Mouse (Mus musculus) left cerebral cortex, adult 18-20 months (tissue): ENCODE results near the gene Tmem8. TPM values are rescaled to one million over a fixed set of nuclear protein-coding genes. Genes with fewer than 3 reads are reported as not detected.

Experiments
- DNase-seq, 2 experiments: peaks; one replicate each; pipeline ENCODE4 v3.0.0; 2021 to 2022; ENCODE audit warnings: low spot score in 2 of 2, mixed read lengths in 1 of 2
- total RNA-seq, 2 experiments: library from RNA; stranded (reverse); gene quantifications; 2 replicates each; pipeline ENCODE4 v1.2.3; 2021

Tmem8 gene
- total RNA-seq, 2 experiments from 2014 or later = 13.8 to 14.0 TPM

DNA sequence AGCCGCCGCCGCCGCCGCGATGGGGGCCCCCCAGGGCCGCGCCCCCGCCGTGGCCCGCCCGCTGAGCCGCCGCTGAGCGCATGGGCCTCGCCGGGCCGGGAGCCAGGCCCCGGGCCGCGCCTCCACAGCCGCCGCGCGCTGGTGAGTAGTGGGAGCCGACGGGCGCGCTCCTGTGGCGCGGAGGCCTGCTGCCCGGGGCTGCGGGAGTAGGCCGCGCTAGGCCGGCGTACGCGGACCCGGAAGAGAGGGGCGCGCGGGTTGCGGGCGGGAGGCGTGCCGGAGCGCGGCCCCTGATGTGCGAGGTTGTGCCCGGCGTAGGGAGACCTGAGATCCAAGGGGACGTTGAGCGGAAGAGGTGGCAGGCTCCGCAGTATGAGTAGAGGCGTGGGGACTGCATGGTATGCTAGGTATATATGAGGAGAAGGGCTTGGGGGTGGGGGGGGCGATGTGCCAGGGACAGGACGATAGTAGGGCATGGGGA is 25.8 kb downstream of the Tmem8 start:
- peak; percentile 22 to 54 for DNase-seq

DNA sequence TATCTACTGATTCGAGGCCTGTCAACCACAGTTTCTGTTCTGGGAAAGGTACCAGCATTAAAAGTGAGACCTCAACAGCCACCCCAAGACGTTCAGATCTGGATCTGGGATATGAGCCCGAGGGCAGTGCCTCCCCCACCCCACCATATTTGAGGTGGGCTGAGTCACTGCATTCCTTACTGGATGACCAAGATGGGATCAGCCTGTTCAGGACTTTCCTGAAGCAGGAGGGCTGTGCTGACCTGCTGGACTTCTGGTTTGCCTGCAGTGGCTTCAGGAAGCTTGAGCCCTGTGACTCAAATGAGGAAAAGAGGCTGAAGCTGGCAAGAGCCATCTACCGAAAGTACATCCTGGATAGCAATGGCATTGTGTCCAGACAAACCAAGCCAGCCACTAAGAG is 29.7 kb downstream of the Tmem8 start:
- DNase-seq = no peak

DNA sequence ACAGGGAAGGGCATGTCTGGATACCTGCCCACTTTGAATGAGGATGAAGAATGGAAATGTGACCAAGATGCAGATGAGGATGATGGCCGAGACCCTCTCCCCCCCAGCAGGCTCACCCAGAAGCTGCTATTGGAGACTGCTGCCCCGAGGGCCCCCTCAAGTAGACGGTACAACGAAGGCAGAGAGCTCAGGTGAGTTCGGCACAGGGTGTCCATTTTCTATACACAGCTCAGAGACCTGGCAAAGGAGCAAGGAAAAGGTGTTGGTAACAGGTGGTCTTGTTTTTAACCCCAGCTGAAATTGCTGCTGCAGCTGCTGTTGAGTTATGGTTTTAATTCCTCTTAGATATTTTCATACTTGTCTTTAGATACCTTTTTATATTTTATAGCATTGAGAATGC is 30.3 kb downstream of the Tmem8 start:
- DNase-seq = no peak

DNA sequence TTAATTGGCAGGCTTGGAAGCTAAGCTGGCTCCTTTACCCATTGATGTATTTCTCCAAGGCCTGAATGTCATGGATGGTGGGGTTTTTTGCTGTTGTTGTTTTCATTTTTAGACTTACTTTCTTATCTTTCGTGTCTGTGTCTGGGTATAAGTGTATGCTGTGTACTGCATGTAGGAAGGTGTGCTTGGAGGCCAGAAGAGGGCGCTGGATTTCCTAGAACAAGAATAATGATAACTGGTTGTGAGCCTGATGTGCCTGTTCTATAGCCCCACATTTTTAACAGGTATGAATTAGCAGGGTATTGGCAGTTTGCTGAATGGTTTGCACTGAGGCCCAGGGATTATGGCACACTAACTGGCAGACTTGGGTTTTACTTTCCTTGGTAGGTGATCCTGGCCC is 36.0 kb downstream of the Tmem8 start:
- DNase-seq = no peak

DNA sequence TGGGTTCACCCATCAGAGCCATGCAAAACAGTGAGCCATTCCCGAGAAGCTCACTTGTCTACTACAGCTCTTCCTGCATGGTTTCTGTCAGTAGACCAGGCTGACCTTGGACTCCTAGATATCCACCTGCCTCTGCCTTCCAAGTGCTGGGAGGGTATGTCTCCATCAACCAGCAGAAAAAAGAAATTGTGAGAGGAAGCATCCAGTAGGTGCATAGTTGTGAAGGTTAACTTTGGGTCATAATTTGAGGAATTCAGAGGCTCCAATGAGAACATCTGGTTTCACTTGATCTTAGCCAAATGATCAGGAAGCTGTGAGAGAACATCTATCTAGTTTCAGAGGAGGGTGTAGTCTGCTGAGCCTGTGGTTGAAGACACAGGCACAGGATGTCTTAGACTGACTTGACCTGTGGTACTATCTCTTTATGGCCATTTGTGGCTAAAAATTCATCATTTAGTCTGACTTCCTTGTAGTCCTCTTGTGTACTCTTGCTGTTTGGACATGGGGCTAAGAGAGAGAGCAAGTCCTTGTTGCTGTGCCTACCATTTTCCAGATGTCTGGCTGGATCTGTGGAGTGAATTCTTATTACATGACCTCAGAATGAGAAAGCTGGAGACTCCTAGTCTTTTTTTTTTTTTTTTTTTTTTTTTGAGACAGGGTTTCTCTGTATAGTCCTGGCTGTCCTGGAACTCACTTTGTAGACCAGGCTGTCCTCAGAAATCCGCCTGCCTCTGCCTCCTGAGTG is 39.0 kb downstream of the Tmem8 start:
- DNase-seq = no peak

DNA sequence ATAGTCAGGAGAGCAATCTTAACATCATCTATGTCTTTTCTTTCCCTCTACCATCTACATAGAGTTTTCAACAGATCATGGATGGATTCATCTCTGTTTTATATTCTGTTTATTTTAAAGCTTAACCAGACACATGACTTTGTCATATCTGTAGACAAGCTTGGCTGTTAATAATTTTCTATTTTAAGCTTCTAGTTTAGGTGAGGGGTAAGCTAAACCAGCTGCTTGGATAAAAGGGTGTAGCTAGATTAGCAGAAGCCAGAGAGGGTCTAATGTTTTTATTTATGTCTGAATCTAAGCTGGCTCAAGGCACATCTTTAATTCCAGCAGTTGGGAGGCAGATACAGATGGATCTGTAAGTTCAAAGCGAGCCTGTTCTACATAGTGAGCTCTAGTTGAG is 49.6 kb downstream of the Tmem8 start:
- DNase-seq = no peak

DNA sequence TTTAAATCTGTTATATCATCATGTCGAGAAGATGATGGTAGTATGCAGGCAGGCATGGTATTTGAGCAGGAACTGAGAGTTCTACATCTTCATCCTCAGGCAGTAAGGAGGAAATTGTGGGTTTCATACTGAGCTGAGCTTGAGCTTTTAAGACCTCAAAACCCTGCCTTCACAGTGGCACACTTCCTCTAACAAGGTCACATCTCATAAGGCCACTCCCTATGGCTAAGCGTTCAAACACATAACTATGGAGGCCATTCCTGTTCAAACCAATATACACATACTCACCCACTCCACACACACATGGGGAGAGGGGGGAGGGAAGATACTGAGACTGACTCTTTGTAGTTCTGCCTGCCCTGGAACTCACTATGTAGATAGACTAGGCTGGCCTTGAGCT is 54.9 kb downstream of the Tmem8 start:
- no peak for DNase-seq

Other genes starting within 250 kb of the Tmem8 start
- 10 to 100 TPM; 20.0 to 25.6 TPM for gene Mcrip2, start 244.5 kb upstream of the Tmem8 start, total RNA-seq
- gene Mettl26, start 238.2 kb upstream of the Tmem8 start, total RNA-seq = 10 to 100 TPM; 38.7 to 40.2 TPM
- 1 to 10 TPM; 1.4 to 1.7 TPM for gene Wfikkn1, start 232.4 kb upstream of the Tmem8 start, total RNA-seq
- 10 to 100 TPM; 41.2 TPM for gene Rab40c, start 193.6 kb upstream of the Tmem8 start, total RNA-seq
- gene Pigq, start 168.4 kb upstream of the Tmem8 start, total RNA-seq = 100 to 1,000 TPM; 103 to 113 TPM
- under 1 TPM; 0.54 to 0.98 TPM for gene Nhlrc4, start 168.3 kb upstream of the Tmem8 start, total RNA-seq
- gene A930017K11Rik, start 160.7 kb upstream of the Tmem8 start, total RNA-seq = under 1 TPM; 0.37 to 0.65 TPM
- 10 to 100 TPM; 50.6 to 51.4 TPM for gene Capn15, start 127.5 kb upstream of the Tmem8 start, total RNA-seq
- 10 to 100 TPM; 97.8 to 98.4 TPM for gene Rab11fip3, start 43.7 kb upstream of the Tmem8 start, total RNA-seq
- gene Decr2, start 23.0 kb upstream of the Tmem8 start, total RNA-seq = 10 to 100 TPM; 29.9 to 35.5 TPM
- 1 to 10 TPM; 3.2 to 3.9 TPM for gene Nme4, start 17.7 kb upstream of the Tmem8 start, total RNA-seq
- gene Mrpl28, start 10.2 kb downstream of the Tmem8 start, total RNA-seq = 10 to 100 TPM; 64.3 to 66.9 TPM
- gene Axin1, start 25.4 kb downstream of the Tmem8 start, total RNA-seq = 10 to 100 TPM; 25.1 to 27.5 TPM
- gene Pdia2, start 85.8 kb downstream of the Tmem8 start, total RNA-seq = under 1 TPM in 1 of 2 experiments, not detected in 1; 0.35 TPM
- gene Rgs11, start 89.7 kb downstream of the Tmem8 start, total RNA-seq = 10 to 100 TPM; 33.1 to 42.2 TPM
- 10 to 100 TPM; 95.4 to 98.6 TPM for gene Arhgdig, start 94.5 kb downstream of the Tmem8 start, total RNA-seq
- gene Fam234a, start 130.9 kb downstream of the Tmem8 start, total RNA-seq = 10 to 100 TPM; 14.5 to 22.1 TPM
- gene Luc7l, start 139.6 kb downstream of the Tmem8 start, total RNA-seq = 10 to 100 TPM; 79.0 to 85.3 TPM